Mouse (Mus musculus) neutrophil, adult 5-6 weeks (primary cell): ENCODE data around the gene Ajm1. TPM values are rescaled to one million over a fixed set of nuclear protein-coding genes. Genes with fewer than 3 reads are reported as not detected.
A peak's percentile ranks its signal among the peaks of the same experiment; 100 is the strongest.

Experiments
- ATAC-seq: fragments of 151-379, 151-347 bp; 2 replicates; pipeline ENCODE4 v1.8.0; 2017; ENCODE audit warnings: mild to moderate bottlenecking, moderate TSS enrichment; ENCODE audit not compliant: insufficient number of reproducible peaks, poor library complexity, low FRiP score, severe bottlenecking; ENCODE audit errors: extremely low read depth
- total RNA-seq: library from RNA; stranded (forward); fragments of 200-1000 nt; gene quantifications from 2 replicates; pipeline ENCODE4 v1.2.3, GENCODE M21; 2017

Ajm1 gene
- total RNA-seq, 1 experiment from 2014 or later: not detected

DNA sequence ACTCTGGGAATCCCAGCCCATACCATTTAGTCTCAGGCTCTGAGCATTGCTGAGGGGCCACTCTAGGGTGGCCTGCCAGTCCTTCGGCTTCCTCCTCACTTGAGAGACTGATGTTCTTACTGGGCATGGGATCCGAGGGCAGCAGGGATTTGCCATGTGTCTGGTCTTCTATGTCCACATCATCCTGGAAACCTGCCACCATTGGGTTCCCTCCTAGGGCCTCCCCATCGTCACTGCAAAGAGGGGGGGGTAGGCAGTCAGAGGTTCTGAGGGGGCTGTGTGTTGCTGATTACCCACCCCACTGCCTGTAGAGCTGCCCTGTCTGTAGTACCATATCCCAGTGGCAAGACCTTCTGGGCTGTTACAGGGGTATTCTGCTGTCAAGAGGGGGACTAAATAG lies 4.0 kb upstream of the Ajm1 start:
- ATAC-seq: no peak

DNA sequence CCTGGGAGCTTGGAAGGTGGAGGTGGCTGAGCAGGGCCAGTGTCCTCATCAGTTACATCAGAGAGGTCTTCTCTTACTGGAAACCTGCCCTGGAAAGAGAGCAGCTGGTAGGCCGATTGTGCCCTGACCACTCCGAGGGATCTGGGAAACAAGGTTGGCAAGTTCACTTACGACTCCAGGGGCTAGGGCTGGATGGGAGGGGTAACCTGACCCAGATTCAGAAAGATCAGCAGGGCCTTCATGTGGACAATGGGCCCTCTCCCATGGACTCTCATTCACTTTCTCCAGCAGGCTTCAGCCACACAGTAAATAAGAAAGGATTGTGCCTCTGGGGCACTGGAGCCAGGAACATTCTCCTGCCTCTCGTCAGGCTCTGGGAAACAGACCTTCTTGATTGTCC lies 3.3 kb upstream of the Ajm1 start:
- no peak for ATAC-seq

DNA sequence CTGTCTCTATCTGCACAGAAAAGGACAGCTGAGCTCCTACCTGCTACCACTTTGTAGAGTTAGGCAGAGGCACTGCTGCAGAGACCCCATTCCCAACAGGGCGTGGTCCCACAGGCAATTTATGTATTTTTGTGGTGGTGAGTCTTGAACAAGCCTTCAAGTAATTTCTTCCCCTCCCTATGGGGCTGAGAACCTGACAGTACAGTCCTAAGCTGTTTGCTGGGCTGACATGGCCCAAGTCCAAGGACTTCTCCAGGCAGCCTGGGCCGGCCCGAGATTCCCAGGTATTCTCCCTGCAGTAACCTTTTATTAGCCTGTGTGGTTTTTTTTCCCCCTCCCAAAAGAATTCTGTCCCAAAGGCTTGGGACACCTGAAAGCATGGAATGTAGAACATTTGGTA lies 2.6 kb upstream of the Ajm1 start:
- no peak for ATAC-seq

DNA sequence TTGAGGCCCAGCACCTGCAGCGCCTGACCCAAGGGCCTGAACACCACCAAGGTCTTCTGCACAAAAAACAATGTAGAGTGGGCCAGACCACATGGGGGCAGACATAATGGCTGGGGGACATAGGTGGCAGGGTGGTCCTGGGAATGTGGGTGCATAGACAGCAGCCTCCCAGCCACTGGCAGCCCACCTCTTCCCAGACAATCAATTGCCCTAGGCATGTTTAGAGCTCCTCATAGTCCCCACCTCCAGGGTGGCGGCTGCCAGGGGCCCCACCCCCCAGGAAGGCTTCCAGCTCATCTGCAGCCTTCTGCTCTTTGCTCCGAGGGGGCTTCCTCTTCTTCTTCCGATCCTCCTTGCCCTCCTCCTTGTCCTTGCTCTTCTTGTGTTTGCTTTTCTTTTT lies 2.0 kb upstream of the Ajm1 start:
- ATAC-seq: no peak

DNA sequence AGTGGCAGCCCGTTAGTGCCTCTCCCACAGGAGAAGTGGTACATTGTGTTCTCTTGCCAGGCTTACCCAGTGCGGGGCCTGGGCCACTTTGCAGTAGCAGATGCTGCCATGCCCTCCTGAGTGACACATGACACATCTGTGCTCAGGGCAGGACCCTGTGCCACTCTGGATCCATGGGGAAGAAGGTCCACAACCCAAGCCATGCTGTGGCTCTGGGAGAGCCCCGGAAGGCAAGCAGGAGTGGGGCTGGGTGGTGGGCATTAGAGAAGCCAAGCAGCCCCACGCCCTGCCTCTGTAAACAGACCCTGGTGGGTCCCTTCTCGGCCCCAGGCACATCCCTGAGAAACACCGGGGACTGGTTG lies 1.5 kb upstream of the Ajm1 start:
- no peak for ATAC-seq

DNA sequence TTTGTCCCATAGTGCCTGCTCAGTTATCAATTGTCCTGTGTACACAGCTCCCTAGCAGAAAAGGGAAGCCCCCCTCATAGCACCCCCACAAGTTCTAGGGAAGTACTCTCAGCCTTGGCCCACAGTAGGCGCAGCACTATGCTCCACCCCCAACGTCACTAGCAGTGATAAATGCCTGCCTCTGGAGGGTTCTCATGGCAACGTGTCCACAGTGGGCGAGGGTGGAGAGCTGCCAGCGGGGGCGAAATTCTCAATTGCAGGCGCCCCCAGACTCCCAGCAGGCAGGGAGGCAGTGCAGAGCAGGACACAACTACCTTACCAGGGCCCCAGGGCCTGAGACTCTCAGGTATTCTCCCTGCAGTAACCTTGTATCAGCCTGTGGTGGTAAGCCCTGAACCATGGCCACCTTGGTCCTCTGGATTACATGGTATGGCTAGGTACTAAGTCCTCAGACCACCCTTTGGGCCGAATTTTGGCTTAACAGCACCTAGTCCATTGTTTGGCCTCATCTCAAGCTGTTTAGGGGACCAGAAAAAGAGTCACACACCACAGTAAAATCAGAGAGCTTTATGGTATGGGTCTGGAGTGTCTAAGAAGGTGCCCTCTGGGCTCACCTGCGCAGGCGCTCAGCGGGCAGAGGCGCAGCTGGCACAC lies 1.0 kb upstream of the Ajm1 start:
- ATAC-seq: no peak

DNA sequence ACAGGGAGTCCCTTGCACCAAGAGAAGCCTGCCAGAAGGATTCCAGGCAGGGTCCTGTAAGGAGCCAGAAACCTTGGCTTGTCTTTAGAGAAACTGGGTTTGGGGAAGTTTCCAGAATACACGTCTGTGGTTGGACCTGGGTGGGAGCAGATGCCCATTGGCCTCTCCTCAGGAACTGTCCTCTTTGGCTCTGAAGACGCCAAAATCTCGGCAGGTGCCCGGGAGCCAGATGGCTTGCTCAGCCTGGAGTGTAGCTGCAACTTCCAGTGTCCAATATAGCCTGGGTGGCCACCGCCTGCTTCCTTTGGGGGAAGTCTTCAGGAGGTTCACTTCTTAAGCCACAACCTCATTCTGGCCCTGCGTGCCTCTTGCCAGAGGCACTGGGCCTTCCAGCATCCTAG lies 344 bp upstream of the Ajm1 start:
- ATAC-seq: no peak

DNA sequence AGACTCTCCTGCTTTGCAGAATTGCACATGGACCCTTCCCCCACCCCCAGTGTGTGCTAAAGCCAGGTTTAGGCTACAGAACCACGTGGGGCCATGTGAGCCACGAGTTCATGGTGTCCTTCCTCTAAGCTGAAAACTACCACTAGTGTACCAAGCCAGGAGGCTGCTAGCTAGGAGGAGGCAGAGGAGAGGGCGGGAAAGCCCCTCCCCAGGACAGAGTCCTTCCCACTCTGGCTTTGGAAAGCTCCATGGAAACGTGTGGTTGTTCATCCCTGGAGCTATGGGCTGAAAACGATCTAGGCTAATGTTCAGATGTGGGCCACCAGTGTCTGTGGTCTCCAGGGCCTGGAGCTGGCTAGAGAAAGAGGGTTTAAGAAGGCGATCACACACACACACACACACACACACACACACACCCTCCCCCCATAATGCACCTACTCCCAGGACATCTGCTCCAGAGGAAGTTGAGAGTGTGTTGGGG lies 896 bp downstream of the Ajm1 start:
- ATAC-seq: no peak

DNA sequence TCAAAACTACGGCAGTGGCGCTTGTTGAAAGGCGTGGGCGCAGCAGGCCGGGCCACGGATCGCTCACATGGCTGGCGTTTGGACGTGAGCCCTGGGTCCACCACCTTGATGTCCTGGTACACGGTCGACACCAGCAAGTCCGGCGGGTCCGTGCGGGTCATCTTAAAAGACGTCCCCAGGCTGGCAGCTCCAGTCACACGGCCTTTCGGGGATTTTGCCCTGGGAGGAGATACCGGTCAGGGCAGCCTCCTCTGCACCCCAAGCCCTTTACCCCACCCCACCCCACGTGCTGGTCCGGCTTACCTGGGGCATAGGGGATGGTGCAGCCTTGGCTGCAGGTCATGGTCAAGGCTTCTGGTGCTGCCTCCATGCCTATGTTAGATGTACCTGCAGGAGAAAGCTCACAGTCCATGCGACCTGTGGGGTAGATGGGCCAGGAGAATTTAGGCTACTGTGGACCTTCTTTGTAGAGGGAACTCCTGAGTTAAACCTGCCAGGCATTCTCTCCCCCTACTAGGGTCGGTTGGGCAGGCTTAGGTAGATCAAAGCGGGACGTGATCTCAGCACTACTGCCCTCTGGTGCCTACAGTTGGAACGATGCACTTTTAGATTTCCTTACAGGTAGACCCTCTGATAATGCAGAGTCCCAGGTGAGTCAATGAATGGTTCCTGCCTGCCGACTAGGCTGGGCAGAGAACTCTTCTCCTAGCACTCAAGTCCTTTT lies 1.7 kb downstream of the Ajm1 start:
- peak; percentile 43; the same call in 1 of the 2 replicates for ATAC-seq

DNA sequence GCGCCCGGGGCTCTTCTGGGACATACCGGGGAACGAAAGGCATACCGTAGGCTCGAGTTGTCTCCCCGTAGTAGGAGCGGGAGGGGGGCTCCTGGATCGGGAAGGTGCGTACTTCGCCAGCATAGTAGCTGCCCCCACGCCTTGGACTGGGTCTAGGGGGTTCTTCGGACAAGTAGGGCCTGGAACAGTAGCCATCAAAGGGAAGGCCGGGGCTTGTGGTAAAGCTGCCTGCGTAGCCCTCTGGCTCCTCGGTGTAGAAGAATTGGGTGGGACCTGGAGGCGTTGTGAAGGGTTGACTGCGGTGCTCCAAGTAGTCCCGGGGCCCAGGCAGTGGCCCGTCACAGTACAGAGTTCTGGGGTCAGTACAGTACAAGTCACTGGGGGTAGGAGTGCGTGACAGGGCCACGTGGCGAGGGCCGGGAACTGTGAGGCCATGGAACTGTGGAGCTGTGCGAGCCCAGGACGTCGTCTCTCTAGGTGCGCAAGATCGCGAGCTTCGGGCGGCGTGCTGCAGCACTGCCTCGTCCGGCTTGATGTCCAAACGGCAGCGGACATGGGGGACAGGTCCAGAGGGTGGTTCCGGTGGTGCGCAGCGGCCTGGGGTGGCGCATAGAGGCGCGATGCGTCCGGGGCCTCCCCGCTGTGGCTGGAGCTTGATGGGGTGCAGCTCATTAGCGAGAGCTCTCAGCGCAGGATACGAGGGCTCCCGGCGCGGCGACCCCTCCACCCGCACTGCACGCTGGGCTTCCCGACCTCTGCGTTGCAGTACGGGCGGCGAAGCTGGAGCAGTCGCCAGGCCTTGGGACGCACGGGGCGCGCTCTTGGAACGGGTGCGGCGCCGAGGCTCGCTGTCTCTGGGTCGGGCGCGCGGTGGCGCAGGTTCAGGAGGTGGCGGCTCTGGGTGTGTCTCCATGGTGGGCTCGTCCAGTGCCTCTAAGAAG lies 2.5 kb downstream of the Ajm1 start:
- ATAC-seq: no peak

DNA sequence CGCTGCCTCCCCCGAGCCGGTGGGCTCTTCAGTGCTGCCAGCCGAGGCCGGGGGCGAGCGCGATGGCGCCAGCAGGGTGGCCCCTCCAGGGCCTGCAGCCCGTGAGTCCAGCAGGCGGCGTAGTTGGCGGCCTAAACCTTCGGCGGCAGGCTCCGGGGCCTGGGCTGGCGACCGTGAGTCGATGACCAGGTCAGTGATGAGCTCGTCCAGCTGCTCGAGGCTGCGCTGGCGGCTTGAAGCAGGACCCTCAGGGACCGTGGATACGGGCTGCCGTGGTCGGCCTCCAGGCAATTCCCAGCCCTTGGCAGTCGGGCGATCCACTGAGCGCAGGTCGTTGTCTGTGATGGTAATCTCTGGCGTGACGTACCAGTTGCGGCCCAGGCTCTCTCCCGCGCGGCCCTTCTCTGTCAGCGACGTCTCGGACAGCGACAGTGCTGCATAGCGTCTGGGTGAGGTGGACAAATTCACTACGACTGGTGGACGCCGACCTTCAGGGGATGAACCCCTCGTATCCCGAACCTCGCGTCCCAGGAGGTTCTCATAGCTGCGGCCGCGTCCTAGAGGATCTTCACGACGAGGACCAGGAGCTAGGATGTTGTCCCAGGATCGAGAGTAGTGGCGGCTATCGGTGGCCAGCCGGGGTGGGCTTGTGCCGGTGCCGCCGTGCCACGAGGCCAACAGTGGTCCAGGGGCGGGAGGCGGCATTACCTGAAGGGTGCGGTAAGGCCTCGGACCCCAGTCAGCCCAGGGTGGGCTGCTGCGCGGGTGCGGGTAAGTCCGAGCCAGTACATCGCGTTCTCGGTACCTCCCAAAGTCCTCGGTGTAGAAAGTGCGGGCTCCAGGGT lies 3.4 kb downstream of the Ajm1 start:
- no peak for ATAC-seq

DNA sequence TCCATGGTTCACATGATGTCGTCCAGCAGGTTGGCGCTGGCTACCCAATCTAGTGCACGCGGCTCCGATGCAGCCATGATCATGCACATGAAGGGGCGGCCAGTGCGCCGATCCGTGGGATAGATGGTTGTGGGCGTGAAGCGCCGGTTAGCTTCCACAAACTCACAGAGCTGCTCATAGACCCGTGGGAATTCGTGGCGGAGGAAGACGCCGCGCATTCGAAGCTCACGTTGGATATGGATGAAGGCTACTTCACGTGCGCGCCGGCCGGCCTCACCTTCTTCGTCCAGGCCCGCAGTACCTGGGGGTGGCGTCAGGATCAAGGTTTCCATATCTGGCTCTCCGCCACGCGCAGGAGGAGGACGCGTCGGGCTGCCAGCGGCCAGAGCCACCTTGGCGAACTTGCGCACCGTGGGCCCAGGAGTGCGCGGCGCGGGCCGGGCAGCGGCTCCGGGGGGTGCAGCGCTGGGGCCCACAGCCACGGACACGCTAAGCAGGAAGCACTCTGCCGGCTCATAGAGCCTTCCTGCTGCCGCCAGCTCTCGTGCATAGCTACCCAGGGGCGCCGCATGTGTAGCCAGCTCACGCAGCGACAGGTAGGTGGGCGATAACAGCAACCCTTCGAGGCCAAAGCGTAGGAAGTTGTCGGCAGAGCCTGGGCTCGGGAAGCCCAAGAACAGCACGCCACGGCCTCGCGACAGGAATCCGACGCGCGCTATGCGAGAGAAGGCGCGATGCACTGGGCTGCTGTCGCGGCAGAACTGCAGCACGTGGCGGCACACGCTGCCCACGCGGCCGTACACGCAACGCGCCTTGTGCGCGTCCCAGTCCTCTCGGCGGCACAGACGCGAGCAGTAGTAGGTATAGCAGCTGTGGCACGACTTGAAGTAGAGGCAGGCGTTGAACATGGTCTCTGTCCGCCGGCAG lies 4.3 kb downstream of the Ajm1 start:
- no peak for ATAC-seq

DNA sequence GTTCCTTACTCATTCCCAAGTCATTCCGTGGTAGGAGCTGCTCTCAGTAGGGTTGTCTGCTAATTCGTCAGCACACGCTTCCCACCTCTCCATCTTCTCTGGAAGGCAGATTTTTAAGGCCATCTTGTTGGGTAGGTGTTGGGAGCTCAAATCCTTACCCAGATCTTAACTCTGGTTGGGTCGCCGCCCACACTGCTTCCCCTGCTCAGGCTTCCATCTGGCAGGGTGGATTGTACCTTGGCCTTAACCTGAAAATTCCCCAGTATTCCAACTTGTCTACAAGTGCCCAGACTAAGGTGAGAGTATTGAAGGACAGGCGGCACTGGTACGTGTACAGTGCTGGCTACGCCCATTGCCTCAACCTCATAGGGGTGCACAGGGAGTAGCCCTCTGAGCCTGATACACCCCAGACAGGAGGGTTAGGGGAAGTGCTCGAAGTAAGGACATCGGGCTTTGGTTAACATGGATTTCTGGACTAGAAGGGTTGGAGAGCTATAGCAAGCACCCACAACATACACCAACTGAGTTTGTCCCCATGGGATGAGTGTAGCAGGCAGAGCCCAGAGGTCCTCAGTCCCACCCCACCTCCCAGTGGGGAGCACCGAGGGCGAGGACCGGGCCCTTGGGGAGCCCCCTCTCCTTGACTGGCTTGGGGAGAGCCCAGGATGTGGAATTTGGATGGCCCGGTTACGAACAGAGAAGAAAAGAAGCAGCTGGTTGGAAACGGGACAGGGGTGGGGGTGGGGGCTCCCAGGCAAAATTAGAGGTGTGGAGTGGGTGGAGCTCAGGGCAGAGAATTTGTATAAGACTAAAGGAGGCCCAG lies 5.3 kb downstream of the Ajm1 start:
- ATAC-seq: no peak

DNA sequence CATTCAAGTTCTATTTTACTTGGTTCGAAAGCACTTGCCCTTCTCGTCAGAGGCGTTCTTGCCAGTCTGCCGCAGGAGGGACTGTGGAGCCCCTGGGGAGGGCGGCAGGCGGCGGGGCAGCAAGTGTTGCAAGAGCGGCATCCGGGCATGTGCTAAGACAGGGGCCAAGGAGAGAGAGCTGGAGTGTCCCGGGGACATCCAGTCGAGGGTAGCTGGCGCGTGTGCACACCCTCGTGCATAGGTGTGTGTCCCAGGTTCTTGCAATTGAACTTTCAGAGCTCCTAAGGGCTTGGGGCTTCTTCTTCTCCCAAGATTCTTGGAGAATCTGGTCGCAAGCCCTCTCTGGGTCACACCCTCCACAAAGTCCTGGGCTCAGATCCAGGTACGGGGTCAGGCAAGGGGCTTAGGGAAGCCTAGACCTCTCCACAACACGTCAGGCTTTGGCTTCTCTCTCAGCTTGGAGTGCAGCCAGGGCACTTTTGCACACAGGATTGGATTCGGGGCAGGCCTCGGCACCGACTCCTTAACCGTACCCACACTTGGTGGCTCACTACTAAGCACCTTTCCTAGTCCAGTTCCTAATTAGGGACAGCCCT lies 6.0 kb downstream of the Ajm1 start:
- no peak for ATAC-seq

DNA sequence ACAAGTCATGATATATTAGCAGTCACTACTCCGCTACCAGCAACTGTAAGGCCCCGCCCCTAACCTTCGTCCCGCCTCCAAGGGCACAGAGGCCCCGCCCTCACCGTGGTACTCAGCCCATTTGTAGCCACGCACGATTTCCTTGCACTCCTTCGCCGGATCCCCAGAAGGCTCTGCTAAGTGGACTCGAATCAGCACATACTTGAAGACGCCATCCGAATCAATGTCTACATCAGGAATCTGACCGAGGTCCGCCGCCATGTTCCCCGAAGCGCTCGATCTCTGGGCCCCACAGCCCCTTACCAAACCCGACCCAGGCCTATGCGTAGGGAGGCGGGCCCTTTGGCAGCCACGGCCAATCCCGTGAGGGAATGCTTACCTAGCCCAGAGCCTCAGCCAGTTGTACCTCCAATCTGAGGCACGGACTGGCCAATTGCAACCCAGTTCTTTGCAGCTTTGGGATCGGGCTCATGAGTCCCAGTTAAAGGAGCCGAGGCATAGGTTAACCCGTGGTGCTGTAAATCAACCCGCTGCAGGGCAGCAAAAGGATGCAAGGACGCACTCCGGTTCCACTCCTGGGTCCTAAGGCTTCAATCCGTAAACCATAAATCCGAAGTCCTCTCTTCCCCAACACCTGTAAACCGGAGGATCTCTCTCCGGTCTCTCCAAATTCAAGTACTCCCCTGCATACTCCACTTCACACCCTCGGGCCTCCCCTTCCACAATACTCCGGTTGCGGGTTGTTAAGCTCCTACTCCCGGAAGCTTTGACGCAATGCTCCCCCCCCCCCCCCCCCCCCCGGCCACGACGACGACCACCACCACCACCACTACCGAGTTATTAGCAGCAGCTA lies 6.8 kb downstream of the Ajm1 start, which contains the start of the genes Mamdc4 and Phpt1:
Mamdc4 (minus strand) TSS at position 267 of the 853 bp plus-strand sequence.
Phpt1 (minus strand) TSS at position 646 of the 853 bp plus-strand sequence.
- peak; percentile 87 for ATAC-seq

DNA sequence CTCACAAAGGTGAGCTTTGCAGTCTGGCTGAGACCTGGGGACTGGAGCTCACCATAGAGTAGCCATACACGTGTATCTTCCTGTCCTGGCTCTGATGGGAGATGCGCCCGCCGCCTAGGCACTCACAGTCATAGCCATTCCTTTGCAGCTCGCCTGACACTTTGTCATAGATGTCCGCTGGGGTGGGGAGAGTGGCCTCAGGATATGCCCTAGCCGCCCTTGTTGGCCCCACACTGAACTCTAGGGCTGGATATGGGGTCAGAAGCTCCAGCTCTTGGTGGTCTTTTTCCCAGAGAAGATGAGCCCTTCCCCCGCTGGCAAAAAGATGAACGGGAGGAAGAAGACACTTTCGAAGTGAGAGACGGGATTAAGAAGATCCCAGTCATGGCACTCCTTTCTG lies 7.4 kb downstream of the Ajm1 start:
- no peak for ATAC-seq
